Mouse (Mus musculus) heart, postnatal 0 days (tissue): ENCODE data around the gene Cnot10.

Experiments used
- CTCF ChIP-seq: IDR thresholded peaks from 2 replicates; pipeline ENCODE4 v1.5.1; 2016; ENCODE audit warnings: antibody characterized with exemption, control low read depth, low read depth
- EP300 ChIP-seq: IDR thresholded peaks from 2 replicates; pipeline ENCODE4 v1.6.1; 2016; ENCODE audit warnings: antibody characterized with exemption, low read depth

DNA sequence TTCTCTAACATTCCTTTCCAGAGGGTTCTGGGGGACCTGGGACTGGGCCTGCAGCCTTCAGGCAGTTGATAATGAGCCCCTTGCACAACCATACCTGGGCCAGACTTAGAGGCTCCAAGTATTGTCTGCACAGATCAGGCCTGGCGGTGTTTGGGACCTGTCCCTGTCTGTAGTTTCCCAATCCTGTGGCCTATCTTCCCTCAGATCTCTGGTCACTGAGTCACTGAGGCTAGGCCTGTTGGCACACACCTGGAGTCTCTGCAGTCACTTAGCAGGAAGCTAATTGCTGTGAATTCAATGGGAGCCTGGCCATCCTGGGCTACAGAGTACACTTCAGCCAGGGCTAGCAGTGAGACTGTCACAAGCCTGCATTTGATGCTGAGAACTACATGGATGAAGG is 64.0 kb downstream of the Cnot10 start:
- TF ChIP-seq CTCF, result no peak
- no peak for TF ChIP-seq EP300
